Mouse (Mus musculus) adrenal gland, postnatal 4 days (tissue): ENCODE data around the gene Vmn2r7. TPM values are rescaled to one million over a fixed set of nuclear protein-coding genes. Genes with fewer than 3 reads are reported as not detected.
"Not testable (repeated sequence)": the region's sequence is repeated elsewhere in the genome, so short reads cannot be mapped to it uniquely, and the experiment has no call there.

Experiments used
- DNase-seq, 2 experiments: peaks; one replicate each; pipeline ENCODE4 v3.0.0; 2021 to 2022; ENCODE audit warnings: low spot score in 2 of 2, mixed read lengths in 2 of 2
- long read RNA-seq, 2 experiments: library from polyadenylated mRNA; stranded (forward); transcript quantifications; one replicate each; pipeline ENCODE4 v2.0.0; 2021
- total RNA-seq, 2 experiments: library from RNA; stranded (reverse); gene quantifications; 2 replicates each; pipeline ENCODE4 v1.2.3; 2021

Gene Vmn2r7
- total RNA-seq, result not detected
- long read RNA-seq, experiment 1, result 0 reads
- long read RNA-seq, experiment 2, result 0 reads

GRCm38 (mm10) chr3:64844665-64845064 is at the start of gene Vmn2r7:
Gene Vmn2r7, minus strand, starts transcription at chr3:64844765.
- DNase-seq, result not testable (repeated sequence)

- no peak for DNase-seq
These were observed 45.2 kb upstream of the Vmn2r7 start for GRCm38 (mm10) chr3:64889725-64890124.

GRCm38 (mm10) chr3:64878199-64878977 is 33.8 kb upstream of the Vmn2r7 start:
- no peak for DNase-seq

- no peak for DNase-seq
These were observed 32.1 kb upstream of the Vmn2r7 start for GRCm38 (mm10) chr3:64876669-64877068.

- no peak for DNase-seq
These were observed 1.7 kb downstream of the Vmn2r7 start for GRCm38 (mm10) chr3:64842881-64843280.

- peak in 1 of 2 experiments; percentile 15 for DNase-seq
These were observed 2.3 kb downstream of the Vmn2r7 start for GRCm38 (mm10) chr3:64842299-64842698.

GRCm38 (mm10) chr3:64831134-64831533 is 13.4 kb downstream of the Vmn2r7 start:
- no peak for DNase-seq

GRCm38 (mm10) chr3:64791245-64791591 is 53.3 kb downstream of the Vmn2r7 start:
- DNase-seq, result no peak

GRCm38 (mm10) chr3:64790509-64791244 is 53.9 kb downstream of the Vmn2r7 start:
- no peak for DNase-seq

- DNase-seq, result no peak
These were observed 61.7 kb downstream of the Vmn2r7 start for GRCm38 (mm10) chr3:64782901-64783300.

- DNase-seq, result no peak
These were observed 72.4 kb downstream of the Vmn2r7 start for GRCm38 (mm10) chr3:64772132-64772531.

- DNase-seq, result no peak
These were observed 88.4 kb downstream of the Vmn2r7 start for GRCm38 (mm10) chr3:64756145-64756544.

GRCm38 (mm10) chr3:64727187-64727970 is 117.2 kb downstream of the Vmn2r7 start:
- not testable (repeated sequence) for DNase-seq

- not testable (repeated sequence) for DNase-seq
These were observed 118.8 kb downstream of the Vmn2r7 start for GRCm38 (mm10) chr3:64725736-64726135.

- not testable (repeated sequence) for DNase-seq
These were observed 168.5 kb downstream of the Vmn2r7 start for GRCm38 (mm10) chr3:64676069-64676468.
